Mouse (Mus musculus): Measurements from ENCODE around the gene Topors.
A peak's percentile ranks its signal among the peaks of the same experiment; 100 is the strongest.
"Not testable (repeated sequence)": the region's sequence is repeated elsewhere in the genome, so short reads cannot be mapped to it uniquely, and the experiment has no call there.

The Topors gene

DNA sequence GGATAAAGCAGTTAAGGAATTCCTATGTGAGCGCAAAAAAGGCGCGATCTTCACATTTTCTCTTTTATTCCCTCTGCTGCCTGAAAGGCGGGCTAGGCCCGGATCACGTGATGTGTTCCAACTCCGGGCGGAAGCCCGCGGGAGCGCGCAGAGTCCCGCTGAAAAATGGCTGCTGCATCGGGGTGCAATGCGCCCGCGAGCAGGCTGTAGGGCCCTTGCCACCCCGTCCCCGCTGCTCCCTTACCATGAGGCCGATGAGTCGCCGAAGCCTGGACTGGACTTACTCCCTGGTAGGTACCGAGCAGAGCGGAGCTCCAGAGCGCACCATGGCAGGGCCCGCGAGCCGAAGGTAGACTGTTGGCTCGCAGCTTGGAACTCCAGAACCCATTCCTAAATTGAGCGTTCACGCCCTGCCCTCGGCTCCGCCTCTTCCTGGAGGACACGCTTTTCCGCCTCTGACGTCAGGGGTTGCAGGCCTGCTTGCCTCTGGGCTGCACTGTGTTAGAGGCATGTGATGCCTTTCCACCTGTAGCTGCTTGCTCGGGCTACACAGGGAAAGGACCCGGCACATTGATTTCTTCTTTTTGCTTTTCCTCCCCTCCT, at the start of gene Topors, which contains the start of gene Smim27:
Gene Topors (minus strand): TSS at position 421 of the 603 bp plus-strand sequence.
Gene Smim27 (plus strand): TSS at position 150 of the 603 bp plus-strand sequence.
- DNase-seq (ENCODE audit: low read depth, low spot score) = peak; percentile 99

- DNase-seq (ENCODE audit: low read depth, low spot score) = peak; percentile 59
These were observed 47.8 kb upstream of the Topors start for GRCm38 (mm10) chr4:40317404-40317803.

DNA sequence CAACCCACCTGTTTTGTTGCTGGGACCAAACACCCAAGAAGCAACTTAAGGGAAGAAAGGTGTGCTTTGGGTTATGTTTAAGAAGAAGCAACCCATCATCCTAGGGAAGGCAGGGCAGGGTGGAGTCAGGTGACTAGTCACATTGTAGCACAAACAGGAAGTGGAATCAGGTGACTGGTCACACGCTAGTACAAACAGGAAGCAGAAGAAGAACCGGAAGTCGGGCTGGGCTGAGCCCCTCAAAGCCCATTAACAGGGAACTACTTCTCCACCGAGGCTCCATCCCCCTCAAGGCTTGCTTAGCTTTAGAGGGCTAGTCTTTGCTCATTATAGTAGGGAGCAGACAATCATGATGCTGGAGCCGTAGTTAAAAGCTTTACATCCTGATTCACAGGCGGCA, 43.4 kb upstream of the Topors start:
- no peak for DNase-seq (ENCODE audit: low read depth, low spot score)

DNA sequence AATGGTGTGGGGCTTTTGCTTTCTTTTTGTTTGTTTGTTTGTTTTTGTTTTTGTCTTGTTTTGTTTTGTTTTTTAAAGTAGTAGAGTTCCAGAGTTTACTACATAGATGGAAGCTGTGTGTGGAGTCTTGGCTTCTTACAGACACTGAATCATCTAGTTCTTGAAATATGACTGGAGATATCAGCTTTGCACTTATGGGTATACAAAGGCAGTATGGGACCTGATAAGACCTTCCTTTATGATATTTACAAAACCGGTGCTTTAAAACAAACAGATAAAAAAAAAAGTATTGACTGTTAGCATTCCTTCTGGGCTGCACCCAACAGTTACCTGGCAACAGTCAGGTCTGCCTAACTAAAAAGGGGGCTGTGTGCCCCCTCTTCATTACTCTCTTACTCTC, 42.6 kb upstream of the Topors start:
- DNase-seq (ENCODE audit: low read depth, low spot score) = no peak

GRCm38 (mm10) chr4:40310796-40311383, 41.2 kb upstream of the Topors start:
- peak; percentile 41 for DNase-seq (ENCODE audit: low read depth, low spot score)

DNA sequence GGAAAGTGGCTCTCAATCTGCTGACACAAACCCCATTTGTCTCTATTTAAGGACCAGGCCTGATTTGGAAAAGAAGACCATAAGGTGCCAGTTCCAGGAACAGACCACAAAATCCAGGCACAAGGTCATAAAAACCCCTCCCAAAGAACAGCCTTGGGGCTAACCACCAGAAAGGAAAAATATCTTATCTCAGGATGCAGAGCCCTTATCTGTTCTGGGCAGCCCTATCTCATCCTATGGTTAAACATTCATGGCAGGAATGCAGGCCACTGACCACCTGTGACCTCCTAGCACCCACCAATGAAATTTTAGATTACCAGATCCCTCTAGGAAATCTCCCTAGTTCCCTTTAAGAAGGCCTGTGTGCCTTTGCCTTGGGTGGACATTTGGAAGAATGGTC, 40.0 kb upstream of the Topors start:
- no peak for DNase-seq (ENCODE audit: low read depth, low spot score)

DNA sequence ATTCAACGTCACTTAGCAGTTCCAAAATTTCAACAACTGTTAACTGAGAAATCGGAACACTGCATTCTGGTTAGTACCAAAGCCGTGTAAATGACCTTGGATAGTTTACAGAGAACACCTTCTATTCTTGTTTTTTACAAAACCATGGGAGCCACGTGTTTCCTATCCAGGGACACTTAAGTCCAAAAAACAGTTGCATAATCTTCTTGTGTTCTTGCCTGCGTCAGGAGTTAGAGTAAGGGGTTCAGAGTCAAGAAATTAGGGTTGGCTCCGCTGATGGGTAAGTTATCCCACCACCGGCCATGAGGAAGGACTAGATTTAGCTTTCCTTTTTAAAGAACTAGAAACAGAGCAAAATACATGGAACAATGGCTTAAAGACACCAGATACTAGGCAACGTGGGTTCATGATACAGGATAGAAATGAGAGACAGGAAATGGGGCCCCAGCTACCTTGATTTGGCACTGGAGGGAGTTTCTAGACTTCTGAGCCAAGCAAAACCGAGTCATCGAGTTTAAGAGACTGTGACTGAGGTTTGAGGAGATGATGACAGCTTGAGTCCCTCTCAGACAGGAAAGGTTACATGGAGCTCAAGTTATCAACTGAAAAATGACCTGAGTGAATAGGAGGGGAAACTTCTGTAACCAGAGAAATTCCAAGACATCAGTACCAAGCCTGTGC, 32.9 kb upstream of the Topors start:
- DNase-seq (ENCODE audit: low read depth, low spot score) = no peak

- peak; percentile 89 for DNase-seq (ENCODE audit: low read depth, low spot score)
These were observed 31.6 kb upstream of the Topors start for GRCm38 (mm10) chr4:40301076-40301789.

- no peak for DNase-seq (ENCODE audit: low read depth, low spot score)
These were observed 29.5 kb upstream of the Topors start for GRCm38 (mm10) chr4:40299169-40299568.

DNA sequence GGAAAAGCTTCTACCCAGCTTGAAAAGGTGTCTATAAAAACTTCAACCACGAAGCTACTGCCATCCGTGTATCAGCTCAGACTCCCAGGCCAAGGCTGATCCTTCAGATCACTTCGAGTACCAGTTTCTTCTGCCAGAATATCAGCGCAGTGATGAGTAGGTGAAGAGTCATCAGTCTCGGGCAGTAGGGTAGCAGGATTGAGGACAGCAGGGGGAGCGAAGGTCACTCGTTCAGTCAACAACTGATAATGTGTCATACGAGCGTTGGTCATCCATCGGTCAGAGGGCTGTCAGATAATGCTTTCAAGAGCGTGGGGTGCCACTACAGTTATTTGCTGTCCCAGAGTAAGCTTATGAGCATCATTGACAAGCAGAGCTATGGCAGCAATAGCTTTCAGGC, 21.9 kb upstream of the Topors start:
- not testable (repeated sequence) for DNase-seq (ENCODE audit: low read depth, low spot score)

GRCm38 (mm10) chr4:40289046-40289445, 19.4 kb upstream of the Topors start:
- no peak for DNase-seq (ENCODE audit: low read depth, low spot score)

- no peak for DNase-seq (ENCODE audit: low read depth, low spot score)
These were observed 17.8 kb upstream of the Topors start for GRCm38 (mm10) chr4:40287415-40287814.

GRCm38 (mm10) chr4:40285582-40285981, 15.9 kb upstream of the Topors start:
- DNase-seq (ENCODE audit: low read depth, low spot score) = peak; percentile 79

- DNase-seq (ENCODE audit: low read depth, low spot score) = peak; percentile 98
These were observed 9.7 kb upstream of the Topors start, which contains the start of gene Ndufb6 for GRCm38 (mm10) chr4:40279276-40279900. TSS of gene Ndufb6 (minus strand) at chr4:40279421.

GRCm38 (mm10) chr4:40278880-40279275, 9.2 kb upstream of the Topors start:
- DNase-seq (ENCODE audit: low read depth, low spot score) = peak; percentile 7

DNA sequence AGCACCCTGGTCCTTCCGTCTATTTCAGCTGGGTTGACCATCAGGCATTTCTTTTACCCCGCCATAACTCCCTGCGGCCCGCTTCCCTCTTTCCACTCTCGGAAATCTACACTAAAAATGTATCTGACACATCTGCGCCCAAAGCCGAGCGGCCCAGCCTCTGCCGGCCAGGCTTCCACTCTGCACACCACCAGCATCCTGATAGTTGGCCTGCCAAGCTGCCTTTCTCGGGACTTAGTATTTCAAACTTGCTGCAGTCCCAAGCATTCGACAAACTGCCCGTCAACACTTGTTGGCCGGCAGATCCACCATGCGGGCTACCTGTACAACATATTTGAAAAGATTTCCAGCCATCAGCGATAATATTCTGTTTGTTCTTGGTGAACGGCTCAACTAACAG, 815 bp downstream of the Topors start:
- DNase-seq (ENCODE audit: low read depth, low spot score) = no peak

DNA sequence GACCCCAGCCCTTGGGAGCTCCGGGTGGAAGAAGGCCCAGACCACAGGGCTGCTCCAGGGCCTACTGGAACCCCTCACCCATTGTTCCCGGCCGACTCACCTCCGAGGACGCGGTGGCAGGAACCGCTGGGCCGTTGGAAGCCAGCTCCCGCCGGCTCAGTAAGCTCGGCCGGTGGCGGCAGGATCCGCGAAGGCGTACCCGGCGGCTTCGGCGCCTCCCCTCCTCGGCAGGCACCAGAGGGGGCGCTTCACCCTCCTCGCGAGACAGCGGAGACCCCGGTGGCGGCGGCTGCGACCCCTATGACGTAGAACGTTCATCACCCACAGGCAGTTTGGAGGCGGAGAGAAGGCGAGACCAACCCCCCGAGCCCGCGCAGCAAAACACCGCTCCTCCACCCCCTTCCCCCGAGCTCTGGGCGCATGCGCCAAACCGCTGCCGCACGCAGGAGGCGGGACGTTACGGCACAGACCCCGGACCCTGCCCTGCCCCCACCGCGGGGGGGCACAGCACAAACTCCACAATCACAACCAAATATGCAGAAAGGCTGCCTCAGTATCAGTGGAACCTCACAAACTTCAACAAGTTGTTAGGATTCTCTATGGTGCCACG, 1.3 kb downstream of the Topors start:
- DNase-seq (ENCODE audit: low read depth, low spot score) = peak; percentile 93

DNA sequence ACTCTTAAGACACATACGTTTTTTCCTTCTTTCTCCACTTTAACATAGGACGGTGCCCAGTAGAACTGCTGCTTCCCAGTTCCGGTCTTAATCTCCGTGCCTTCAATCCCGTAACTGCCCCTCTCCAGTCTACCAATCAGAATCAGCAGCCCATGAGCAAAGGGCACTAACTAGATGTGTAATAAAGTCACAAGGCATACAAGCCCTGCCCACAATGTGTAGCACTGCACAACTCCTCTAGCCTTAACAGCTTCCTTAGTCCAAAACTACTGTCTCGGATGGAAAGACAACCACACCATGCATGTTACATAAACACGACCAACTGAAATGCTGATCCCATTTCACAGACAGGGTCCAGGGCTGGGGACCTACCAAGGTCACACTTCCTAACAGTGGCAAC, 2.0 kb downstream of the Topors start:
- peak; percentile 38 for DNase-seq (ENCODE audit: low read depth, low spot score)

DNA sequence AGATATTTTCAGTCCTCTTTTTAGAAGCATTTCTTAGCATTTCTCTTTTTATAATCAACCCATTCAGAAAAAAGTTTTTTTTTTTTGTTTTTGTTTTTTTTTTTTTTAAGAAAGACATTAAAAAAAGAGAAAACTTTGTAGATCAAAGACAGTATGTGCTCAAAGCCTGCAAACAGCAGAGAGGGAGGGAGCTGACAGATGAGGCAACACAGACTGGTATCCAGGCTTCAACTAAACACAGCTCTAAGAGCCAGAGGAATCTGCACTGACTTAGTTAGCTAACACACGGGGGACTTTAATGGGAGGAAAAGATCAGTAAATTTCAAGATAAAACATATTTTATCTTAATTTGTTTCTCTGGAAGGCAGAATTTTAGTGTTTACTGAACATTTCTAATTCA, 5.3 kb downstream of the Topors start:
- no peak for DNase-seq (ENCODE audit: low read depth, low spot score)

DNA sequence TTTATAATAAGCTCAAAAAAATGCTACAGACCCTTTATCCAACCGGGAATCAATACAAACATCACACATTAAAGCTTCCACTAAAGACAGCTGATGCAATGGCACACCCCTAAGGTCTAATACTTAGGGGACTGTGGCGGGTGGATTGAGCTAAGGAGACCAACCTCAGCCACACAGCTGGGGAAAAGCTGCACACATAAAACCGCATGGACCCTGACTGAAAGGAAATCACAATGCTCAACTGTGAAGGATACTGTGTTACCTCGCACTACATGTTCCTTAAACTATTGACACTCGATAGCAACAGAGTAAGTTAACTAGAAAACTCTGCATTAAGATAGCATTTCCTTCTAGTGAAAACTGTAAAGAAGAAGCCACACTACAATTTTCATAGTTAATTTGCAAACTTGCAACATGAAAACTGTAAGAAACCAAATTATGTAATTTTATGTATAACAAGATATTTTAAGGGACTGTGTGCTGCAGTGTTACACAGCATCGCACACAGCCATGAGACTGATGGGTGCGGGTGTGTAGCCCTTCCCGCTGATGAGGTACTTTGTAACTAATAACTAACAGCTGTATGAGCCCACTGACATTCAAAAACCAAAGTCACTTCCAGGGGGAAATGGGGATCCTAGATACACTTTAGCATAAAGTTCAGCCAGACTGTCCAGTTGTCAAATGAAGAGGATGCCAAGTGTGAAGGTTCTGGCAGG, 15.1 kb downstream of the Topors start:
- no peak for DNase-seq (ENCODE audit: low read depth, low spot score)

DNA sequence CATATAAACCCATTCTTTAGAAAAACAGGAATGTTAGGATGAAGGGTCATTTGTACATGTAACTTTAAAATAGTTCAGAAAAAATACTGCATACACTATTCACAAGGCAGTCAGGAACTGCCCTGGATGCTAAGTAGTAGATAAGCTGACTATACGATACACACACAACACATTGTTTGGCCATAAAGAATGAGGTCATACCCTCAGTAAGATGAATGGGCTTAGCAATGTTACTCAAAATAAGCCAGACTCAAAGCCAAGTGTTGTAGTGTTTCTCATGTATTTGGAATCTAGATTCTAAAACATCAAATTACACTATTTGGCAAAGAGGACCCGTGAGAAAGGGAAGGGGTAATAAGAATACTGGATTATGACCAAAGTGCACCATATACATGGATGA, 15.9 kb downstream of the Topors start:
- DNase-seq (ENCODE audit: low read depth, low spot score) = no peak

All from brain, adult 2 months (tissue).